Mouse (Mus musculus) macrophage (primary cell): ENCODE results near the gene Hnrnpl. TPM values are rescaled to one million over a fixed set of nuclear protein-coding genes. Genes with fewer than 3 reads are reported as not detected.

ENCODE experiments used
- H3K27ac ChIP-seq: fragments of 350-480 bp; formaldehyde crosslinking; 2 replicates; pipeline ENCODE4 v1.9.0; 2021
- H3K36me3 ChIP-seq: fragments of 350-480 bp; formaldehyde crosslinking; 2 replicates; pipeline ENCODE4 v1.9.0; 2021; ENCODE audit errors: inconsistent target
- H3K4me3 ChIP-seq: fragments of 350-480 bp; formaldehyde crosslinking; 2 replicates; pipeline ENCODE4 v1.9.0; 2021; ENCODE audit errors: inconsistent target
- H3K79me2 ChIP-seq: fragments of 350-480 bp; formaldehyde crosslinking; 2 replicates; pipeline ENCODE4 v1.9.0; 2021; ENCODE audit errors: inconsistent target
- WGBS: methylation state at CpG from one replicate; pipeline ENCODE4 v1.1.7; 2026; ENCODE audit warnings: inconsistent platforms; ENCODE audit not compliant: missing documents; 5-methylcytosine and 5-hydroxymethylcytosine counted together
- polyA plus RNA-seq: library from polyadenylated mRNA; stranded (reverse); fragments of 250-400 nt; gene quantifications from 3 replicates; pipeline ENCODE4 v1.2.4, GENCODE M21; 2018; ENCODE audit warnings: inconsistent platforms
- total RNA-seq, 78 experiments: library from RNA; depleted of rRNA; stranded (reverse); fragments of 250-400 nt; gene quantifications; 1 replicate in 9 of 78; 2 replicates in 24 of 78; 3 replicates in 43 of 78; 4 replicates in 2 of 78; pipeline ENCODE4 v1.2.4; 2018; ENCODE audit warnings: inconsistent platforms in 56 of 78

Hnrnpl gene
- 100 to 1,000 TPM; 297 to 958 (median 624) TPM for total RNA-seq (2018; cell fraction: chromatin; rRNA removed)
- total RNA-seq (2018; cell fraction: cytosol; rRNA removed): 100 to 1,000 TPM; 170 to 374 (median 257) TPM
- total RNA-seq (2018; cell fraction: nucleus; rRNA removed): 100 to 1,000 TPM; 244 to 752 (median 371) TPM
- polyA plus RNA-seq: 170 to 242 TPM (median 175 TPM) in 3 replicates

- Histone ChIP-seq H3K27ac (peak within 1 kb of the TSS; percentile 96), H3K79me2 (peaks cover 22% of the 10 kb centered on the region), H3K36me3 (peaks cover 2% of the 10 kb centered on the region; the same call in 1 of the 2 replicates), H3K4me3 (peak within 1 kb of the TSS; percentile 68)
- 3% methylated on average over 35 of the region's 35 CpGs for WGBS
These were observed at the start of gene Hnrnpl for GRCm38 (mm10) chr7:28808221-28808941. Gene Hnrnpl (plus strand): TSS chr7:28808541.

GRCm38 (mm10) chr7:28758623-28759022 lies 49.7 kb upstream of the Hnrnpl start:
- Histone ChIP-seq H3K36me3 (peaks cover 50% of the 10 kb centered on the region), H3K79me2 (peaks cover 11% of the 10 kb centered on the region; the same call in 1 of the 2 replicates), H3K4me3 (no peak overlapping the region), H3K27ac (no peak overlapping the region)
- WGBS: 93% methylated on average over 13 of the region's 13 CpGs

- H3K4me3 ChIP-seq: no peak overlapping the region
- WGBS: 97% methylated on average over 9 of the region's 9 CpGs
- peaks cover 36% of the 10 kb centered on the region for H3K79me2 ChIP-seq
- peaks cover 50% of the 10 kb centered on the region for H3K36me3 ChIP-seq
- no peak overlapping the region for H3K27ac ChIP-seq
These were observed 46.4 kb upstream of the Hnrnpl start for GRCm38 (mm10) chr7:28761907-28762306.

- WGBS: 26% methylated on average over 5 of the region's 6 CpGs
- Histone ChIP-seq H3K79me2 (peaks cover 69% of the 10 kb centered on the region), H3K36me3 (peaks cover 29% of the 10 kb centered on the region), H3K27ac (peak overlapping the region; percentile 49), H3K4me3 (peak overlapping the region; percentile 78)
These were observed 43.1 kb upstream of the Hnrnpl start for GRCm38 (mm10) chr7:28765211-28765610.

- Histone ChIP-seq H3K27ac (peak within 1 kb of the TSS; percentile 49), H3K4me3 (peak within 1 kb of the TSS; percentile 78)
- WGBS: 0% methylated on average over 45 of the region's 45 CpGs
These were observed 42.0 kb upstream of the Hnrnpl start, which contains the start of gene Sirt2 for GRCm38 (mm10) chr7:28766173-28766879. Gene Sirt2 (plus strand): TSS chr7:28766735.

GRCm38 (mm10) chr7:28766910-28767309 lies 41.4 kb upstream of the Hnrnpl start:
- H3K36me3 ChIP-seq: peaks cover 12% of the 10 kb centered on the region
- WGBS: 4% methylated on average over 14 of the region's 14 CpGs
- peak overlapping the region; percentile 78 for H3K4me3 ChIP-seq
- peaks cover 86% of the 10 kb centered on the region for H3K79me2 ChIP-seq
- H3K27ac ChIP-seq: peak overlapping the region; percentile 36

More at GRCm38 (mm10) chr7:28766173-28766879, 42.0 kb upstream of the Hnrnpl start, which contains the start of gene Sirt2:
- H3K36me3 ChIP-seq: peaks cover 18% of the 10 kb centered on the region
- peaks cover 81% of the 10 kb centered on the region for H3K79me2 ChIP-seq

GRCm38 (mm10) chr7:28767462-28767965 lies 40.8 kb upstream of the Hnrnpl start, which contains the start of gene Nfkbib:
Gene Nfkbib (minus strand): TSS chr7:28767512.
- Histone ChIP-seq H3K4me3 (peak within 1 kb of the TSS; percentile 78), H3K27ac (peak within 1 kb of the TSS; percentile 36), H3K79me2 (peaks cover 92% of the 10 kb centered on the region), H3K36me3 (peaks cover 6% of the 10 kb centered on the region)
- WGBS: 83% methylated on average over 7 of the region's 7 CpGs

GRCm38 (mm10) chr7:28769414-28769958 lies 38.9 kb upstream of the Hnrnpl start:
- Histone ChIP-seq H3K36me3 (peaks cover 9% of the 10 kb centered on the region; the same call in 1 of the 2 replicates), H3K27ac (no peak overlapping the region), H3K4me3 (no peak overlapping the region), H3K79me2 (peaks cover 93% of the 10 kb centered on the region)
- WGBS: 99% methylated on average over 8 of the region's 9 CpGs

- 98% methylated on average over 3 of the region's 3 CpGs for WGBS
- H3K79me2 ChIP-seq: peaks cover 95% of the 10 kb centered on the region
- H3K36me3 ChIP-seq: peaks cover 17% of the 10 kb centered on the region
- no peak overlapping the region for H3K4me3 ChIP-seq
- H3K27ac ChIP-seq: no peak overlapping the region
These were observed 38.0 kb upstream of the Hnrnpl start for GRCm38 (mm10) chr7:28770309-28770708.

- H3K4me3 ChIP-seq: no peak overlapping the region
- no peak overlapping the region for H3K27ac ChIP-seq
These were observed 36.5 kb upstream of the Hnrnpl start for GRCm38 (mm10) chr7:28771867-28772266.

GRCm38 (mm10) chr7:28773163-28773562 lies 35.2 kb upstream of the Hnrnpl start:
- Histone ChIP-seq H3K4me3 (no peak overlapping the region), H3K79me2 (peaks cover 78% of the 10 kb centered on the region), H3K27ac (no peak overlapping the region), H3K36me3 (peaks cover 43% of the 10 kb centered on the region)
- WGBS: 87% methylated on average over 3 of the region's 3 CpGs

More at GRCm38 (mm10) chr7:28771867-28772266, 36.5 kb upstream of the Hnrnpl start:
- WGBS: 96% methylated on average over 11 of the region's 11 CpGs
- Histone ChIP-seq H3K36me3 (peaks cover 31% of the 10 kb centered on the region), H3K79me2 (peaks cover 91% of the 10 kb centered on the region)

- no peak overlapping the region for H3K4me3 ChIP-seq
- no peak overlapping the region for H3K27ac ChIP-seq
- peaks cover 43% of the 10 kb centered on the region for H3K36me3 ChIP-seq
- WGBS: 96% methylated on average over 9 of the region's 12 CpGs
- peaks cover 68% of the 10 kb centered on the region for H3K79me2 ChIP-seq
These were observed 34.2 kb upstream of the Hnrnpl start for GRCm38 (mm10) chr7:28774164-28774563.

GRCm38 (mm10) chr7:28775129-28775528 lies 33.2 kb upstream of the Hnrnpl start:
- WGBS: 90% methylated on average over 7 of the region's 7 CpGs
- Histone ChIP-seq H3K27ac (no peak overlapping the region), H3K36me3 (peaks cover 46% of the 10 kb centered on the region), H3K4me3 (no peak overlapping the region), H3K79me2 (peaks cover 59% of the 10 kb centered on the region)

GRCm38 (mm10) chr7:28778825-28779224 lies 29.5 kb upstream of the Hnrnpl start:
- WGBS: 84% methylated on average over 7 of the region's 9 CpGs
- H3K27ac ChIP-seq: no peak overlapping the region

More at GRCm38 (mm10) chr7:28778825-28779224, 29.5 kb upstream of the Hnrnpl start:
- Histone ChIP-seq H3K4me3 (no peak overlapping the region), H3K79me2 (peaks cover 22% of the 10 kb centered on the region; the same call in 1 of the 2 replicates), H3K36me3 (peaks cover 58% of the 10 kb centered on the region)
